Mouse (Mus musculus) erythroblast, adult 5-6 weeks (primary cell): ENCODE data around the gene Smco3. TPM values are rescaled to one million over a fixed set of nuclear protein-coding genes. Genes with fewer than 3 reads are reported as not detected.

Experiments used
- ATAC-seq: replicated peaks from 2 replicates; pipeline ENCODE4 v1.8.0; 2016; ENCODE audit warnings: moderate number of reproducible peaks, mild to moderate bottlenecking, moderate TSS enrichment, inconsistent platforms; ENCODE audit not compliant: poor library complexity, low FRiP score, severe bottlenecking
- total RNA-seq, 2 experiments: library from RNA; stranded (forward) in 1 of 2; stranded (reverse) in 1 of 2; fragments of 150-400 nt in 1 of 2; fragments of 200-764, 138-1000 nt in 1 of 2; gene quantifications; 2 replicates each; pipeline versions ENCODE4 v1.2.3 to v1.2.4; 2015 to 2017; ENCODE audit warnings: low replicate concordance in 2 of 2

Smco3 gene
- total RNA-seq, 2 experiments from 2014 or later = 2.1 TPM; not detected in 1

DNA sequence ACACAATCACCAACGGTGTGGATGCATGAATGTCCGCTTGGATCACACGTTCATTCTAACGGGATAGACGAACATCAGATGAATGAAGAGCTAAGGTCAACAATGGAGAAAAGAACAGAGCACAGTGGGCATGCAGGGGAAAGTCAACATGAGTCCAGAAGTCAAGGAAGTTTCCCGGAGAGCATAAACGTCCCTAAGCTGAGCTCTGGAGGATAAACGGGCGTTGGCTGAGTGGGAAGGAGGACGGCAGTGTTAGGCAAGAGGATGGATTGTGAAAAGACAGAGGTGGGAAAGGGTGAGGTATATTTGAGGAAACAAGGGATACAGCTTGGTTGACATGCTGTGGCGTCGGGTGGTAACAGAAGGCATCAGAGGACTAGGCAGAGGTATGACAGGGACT is 53.1 kb downstream of the Smco3 start:
- no peak for ATAC-seq

DNA sequence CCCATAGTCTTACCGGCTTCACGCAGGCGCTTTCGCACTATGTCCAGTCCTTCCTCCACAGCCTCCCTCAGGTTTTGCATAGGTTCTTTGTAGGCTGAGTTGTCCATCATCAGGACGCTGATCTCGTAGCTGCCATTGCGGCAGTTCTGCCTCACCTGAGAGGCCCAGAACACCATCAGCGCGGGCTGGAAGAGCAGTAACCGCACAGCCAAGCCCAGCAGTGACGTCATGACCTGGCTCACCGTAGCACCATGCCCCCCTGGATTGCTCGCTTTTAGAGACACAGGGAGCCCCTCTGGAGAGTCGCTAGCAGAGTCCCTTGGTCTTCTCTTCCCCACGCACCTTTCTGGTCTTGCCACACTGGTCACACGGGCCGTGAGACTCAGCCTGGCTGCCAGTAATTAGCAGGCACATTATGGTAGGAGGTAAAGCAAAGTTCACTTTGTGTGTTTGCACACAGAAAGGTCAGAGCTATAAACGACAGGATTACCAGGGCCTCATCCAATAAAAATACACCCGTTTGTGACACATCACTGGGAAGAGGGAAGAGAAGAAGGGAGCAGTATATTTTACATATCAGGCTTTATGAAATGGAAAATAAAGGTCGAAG is 53.8 kb downstream of the Smco3 start, which contains the start of gene Gucy2c:
Gene Gucy2c, minus strand, starts transcription at position 389 of the 610 bp plus-strand sequence.
- no peak for ATAC-seq

Other genes starting within 250 kb of the Smco3 start
- gene Plbd1, start 173.5 kb downstream of the Smco3 start, total RNA-seq (2015; ENCODE audit: low replicate concordance) = 44.2 and 65.4 TPM in 2 replicates
- 49.7 and 54.4 TPM in 2 replicates for gene Plbd1, start 173.5 kb downstream of the Smco3 start, total RNA-seq (2017; ENCODE audit: low replicate concordance)
- not detected in 2 replicates for gene Gucy2c, start 53.7 kb downstream of the Smco3 start, total RNA-seq (2015; ENCODE audit: low replicate concordance)
- not detected in 2 replicates for gene Gucy2c, start 53.7 kb downstream of the Smco3 start, total RNA-seq (2017; ENCODE audit: low replicate concordance)
- gene Hist4h4, start 31.0 kb downstream of the Smco3 start, total RNA-seq (2015; ENCODE audit: low replicate concordance) = 12.3 and 17.7 TPM in 2 replicates
- 29.4 and 32.5 TPM in 2 replicates for gene Hist4h4, start 31.0 kb downstream of the Smco3 start, total RNA-seq (2017; ENCODE audit: low replicate concordance)
- gene H2afj, start 27.2 kb downstream of the Smco3 start, total RNA-seq (2015; ENCODE audit: low replicate concordance) = 20.9 and 21.9 TPM in 2 replicates
- 26.2 and 40.1 TPM in 2 replicates for gene H2afj, start 27.2 kb downstream of the Smco3 start, total RNA-seq (2017; ENCODE audit: low replicate concordance)
- gene BC049715, start 7.8 kb downstream of the Smco3 start, total RNA-seq (2015; ENCODE audit: low replicate concordance) = 0.38 TPM in 1 of 2 replicates, not detected in the other
- 0.34 and 5.3 TPM in 2 replicates for gene BC049715, start 7.8 kb downstream of the Smco3 start, total RNA-seq (2017; ENCODE audit: low replicate concordance)
- gene Wbp11, start 7.2 kb downstream of the Smco3 start, total RNA-seq (2015; ENCODE audit: low replicate concordance) = 34.2 and 38.2 TPM in 2 replicates
- 25.8 and 55.0 TPM in 2 replicates for gene Wbp11, start 7.2 kb downstream of the Smco3 start, total RNA-seq (2017; ENCODE audit: low replicate concordance)
- 197 and 198 TPM in 2 replicates for gene Art4, start 22.3 kb upstream of the Smco3 start, total RNA-seq (2015; ENCODE audit: low replicate concordance)
- gene Art4, start 22.3 kb upstream of the Smco3 start, total RNA-seq (2017; ENCODE audit: low replicate concordance) = 348 and 388 TPM in 2 replicates
- gene Mgp, start 40.4 kb upstream of the Smco3 start, total RNA-seq (2015; ENCODE audit: low replicate concordance) = 1.9 TPM in 1 of 2 replicates, not detected in the other
- gene Mgp, start 40.4 kb upstream of the Smco3 start, total RNA-seq (2017; ENCODE audit: low replicate concordance) = 1.9 TPM in 1 of 2 replicates, not detected in the other
- gene Erp27, start 86.7 kb upstream of the Smco3 start, total RNA-seq (2015; ENCODE audit: low replicate concordance) = not detected in 2 replicates
- 0.34 TPM in 1 of 2 replicates, not detected in the other for gene Erp27, start 86.7 kb upstream of the Smco3 start, total RNA-seq (2017; ENCODE audit: low replicate concordance)
- gene Pde6h, start 88.4 kb upstream of the Smco3 start, total RNA-seq (2015; ENCODE audit: low replicate concordance) = not detected in 2 replicates
- gene Pde6h, start 88.4 kb upstream of the Smco3 start, total RNA-seq (2017; ENCODE audit: low replicate concordance) = not detected in 2 replicates
- 1,174 and 1,226 TPM in 2 replicates for gene Arhgdib, start 106.4 kb upstream of the Smco3 start, total RNA-seq (2015; ENCODE audit: low replicate concordance)
- gene Arhgdib, start 106.4 kb upstream of the Smco3 start, total RNA-seq (2017; ENCODE audit: low replicate concordance) = 299 and 335 TPM in 2 replicates